Comparison of ENCODE assay signal across 9 mouse cellular contexts in the genomic region with DNA sequence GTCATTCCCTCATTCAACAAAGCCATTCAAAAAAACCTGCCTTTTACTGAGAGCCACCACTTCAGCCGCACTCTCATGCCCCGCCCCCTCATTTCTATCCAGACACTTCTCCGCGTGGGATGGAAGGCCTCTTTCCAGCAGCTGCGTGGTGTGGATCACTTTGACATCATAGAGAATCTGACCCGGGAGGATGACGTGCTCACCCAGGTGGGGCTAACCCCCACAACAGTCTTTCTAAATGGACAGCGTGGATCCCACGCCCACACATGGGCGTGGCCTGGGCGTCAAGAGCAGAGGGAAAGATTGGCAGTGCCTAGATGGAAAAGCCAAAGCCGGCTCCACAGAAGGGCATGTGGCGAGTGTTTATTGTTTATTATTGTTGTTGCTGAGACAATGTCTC. TPM values are rescaled to one million over a fixed set of nuclear protein-coding genes. Genes with fewer than 3 reads are reported as not detected.
DNase-seq lines count a peak whose midpoint lies in the region; ATAC-seq and TF ChIP-seq lines count a peak whose summit lies in the region.
"Had no signal": no experiment of that assay in that cellular context is flagged by ENCODE, and none has a peak within 500 bp of the region (broad histone marks: within the 10 kb centered on the region; RNA-seq: fewer than 3 reads in every experiment).

No protein-coding gene starts in this region.

- H3K36me3 ChIP-seq in embryonic facial prominence, embryonic 10.5 days (replicated peaks): no peaks in the 10 kb centered on the region
- no peaks in the 10 kb centered on the region for H3K36me3 ChIP-seq in hindbrain, postnatal 0 days (ENCODE audit: insufficient read depth, low read length)
- no peaks in the 10 kb centered on the region for H3K36me3 ChIP-seq in liver, adult 2 months (ENCODE audit: control insufficient read depth, insufficient read depth, low read length)

- peak overlapping the region; percentile 24; the same call in 1 of the 2 replicates for H3K4me3 ChIP-seq in layer of hippocampus, adult 2 months
- peak overlapping the region; percentile 36; the same call in 1 of the 2 replicates for H3K4me3 ChIP-seq in embryonic facial prominence, embryonic 10.5 days
- no peak overlapping the region for H3K4me3 ChIP-seq in hindbrain, postnatal 0 days (ENCODE audit: low read length)
- no peak overlapping the region for H3K4me3 ChIP-seq in liver, adult 2 months (ENCODE audit: insufficient read depth, low read depth, low read length)
- H3K4me3 ChIP-seq: myocyte had no signal

- no peak overlapping the region for H3K9ac ChIP-seq in hindbrain, postnatal 0 days (replicated peaks; ENCODE audit: low read length)
- no peak overlapping the region; the same call in 1 of the 2 replicates for H3K9ac ChIP-seq in liver, adult 2 months (ENCODE audit: low read depth, low read length)

- ATAC-seq in hindbrain, postnatal 0 days: peak; percentile 46; the same call in 1 of the 2 replicates

- no peaks in the 10 kb centered on the region for H3K9me3 ChIP-seq in embryonic facial prominence, embryonic 10.5 days
- no peaks in the 10 kb centered on the region for H3K9me3 ChIP-seq in hindbrain, postnatal 0 days (ENCODE audit: low read length)

- H3K4me2 ChIP-seq in hindbrain, postnatal 0 days (ENCODE audit: low read depth, low read length): peak overlapping the region; percentile 39

- H3K79me2 ChIP-seq in liver, adult 2 months (ENCODE audit: control insufficient read depth, insufficient read depth, low read length): no peaks in the 10 kb centered on the region

- no peak overlapping the region for H3K27ac ChIP-seq in layer of hippocampus, adult 2 months
- no peak overlapping the region for H3K27ac ChIP-seq in embryonic facial prominence, embryonic 10.5 days (replicated peaks)
- H3K27ac ChIP-seq in hindbrain, postnatal 0 days: no peak overlapping the region
- peak overlapping the region; percentile 53 for H3K27ac ChIP-seq in liver, adult 2 months (replicated peaks; ENCODE audit: insufficient read depth, low read depth, low read length)

- peak; percentile 45 to 53 for DNase-seq in layer of hippocampus, adult 2 months (ENCODE audit: low spot score in 2 of 2)
- DNase-seq in layer of hippocampus, adult 11-12 months (ENCODE audit: low spot score): no peak
- peak; percentile 42 for DNase-seq in embryonic facial prominence, embryonic 10.5 days (ENCODE audit: low spot score)
- peak; percentile 39 for DNase-seq in hindbrain, postnatal 0 days (ENCODE audit: low spot score)
- peak; percentile 63 for DNase-seq in liver, adult 2 months (ENCODE audit: extremely low read depth, low read depth, low spot score)
- DNase-seq in right cerebral cortex, adult 2 months (ENCODE audit: low spot score in 2 of 2): peak; percentile 65 to 73
- no peak for DNase-seq in cerebellum, postnatal 25 days
- DNase-seq in thymus, adult 18-20 months: no peak

- 28% methylated on average over 13 of the region's 13 CpGs for WGBS in embryonic facial prominence, embryonic 10.5 days
- WGBS in hindbrain, postnatal 0 days: 25% methylated on average over 13 of the region's 13 CpGs
- 43% methylated on average over 13 of the region's 13 CpGs for WGBS in liver, adult 2 months

- no peaks in the 10 kb centered on the region for H3K27me3 ChIP-seq in embryonic facial prominence, embryonic 10.5 days (replicated peaks; ENCODE audit: low read depth, poor library complexity, severe bottlenecking)
- H3K27me3 ChIP-seq in hindbrain, postnatal 0 days (ENCODE audit: insufficient read depth, low read length): no peaks in the 10 kb centered on the region
- no peaks in the 10 kb centered on the region for H3K27me3 ChIP-seq in liver, adult 2 months (ENCODE audit: control insufficient read depth, insufficient read depth, low read length)

- TF ChIP-seq POLR2A in liver, adult 2 months (IDR thresholded peaks at IDR 0.05; ENCODE audit: extremely low read depth, insufficient read depth, low read length): no peak

- peaks cover 31% of the 10 kb centered on the region for H3K4me1 ChIP-seq in embryonic facial prominence, embryonic 10.5 days
- H3K4me1 ChIP-seq in hindbrain, postnatal 0 days (ENCODE audit: insufficient read depth, low read length): no peaks in the 10 kb centered on the region
- peaks cover 22% of the 10 kb centered on the region for H3K4me1 ChIP-seq in liver, adult 2 months (ENCODE audit: control insufficient read depth, insufficient read depth, low read length)

- TF ChIP-seq CTCF in layer of hippocampus, adult 2 months (conservative IDR thresholded peaks at IDR 0.05): no peak
- TF ChIP-seq CTCF in hindbrain, postnatal 0 days (IDR thresholded peaks at IDR 0.05; ENCODE audit: low read depth): no peak
- TF ChIP-seq CTCF in liver, adult 2 months (IDR thresholded peaks at IDR 0.05; ENCODE audit: low read depth, low read length): no peak

RNA-seq across cellular contexts. Expression of a gene that starts 10.4 kb away (rescaled TPM):
- 1 to 10 TPM; 1.0 to 1.9 TPM for total RNA-seq in layer of hippocampus, adult 2 months (2021)
- polyA plus RNA-seq in embryonic facial prominence, embryonic 10.5 days (2016; fragmentation: Nextera tagmentation; extraction: Ambion mirVana): 156 and 161 TPM in 2 replicates
- 26.1 and 31.5 TPM in 2 replicates for total RNA-seq in hindbrain, postnatal 0 days (2014; rRNA removed)
- polyA plus RNA-seq in hindbrain, postnatal 0 days (2015; fragmentation: Nextera tagmentation; extraction: Ambion mirVana): 21.2 and 25.0 TPM in 2 replicates
- total RNA-seq in liver, adult 2 months (2014; rRNA removed): 56.9 and 65.1 TPM in 2 replicates
- 45.6 and 69.7 TPM in 2 replicates for polyA plus RNA-seq in liver, adult 2 months (2012; rRNA removed)

RNA-seq across cellular contexts. Expression of a gene that starts 10.6 kb away (rescaled TPM):
- 1 to 10 TPM; 4.8 to 7.2 TPM for total RNA-seq in layer of hippocampus, adult 2 months (2021)
- 3.5 and 4.8 TPM in 2 replicates for polyA plus RNA-seq in embryonic facial prominence, embryonic 10.5 days (2016; fragmentation: Nextera tagmentation; extraction: Ambion mirVana)
- total RNA-seq in hindbrain, postnatal 0 days (2014; rRNA removed): 4.8 and 7.5 TPM in 2 replicates
- 7.9 and 9.0 TPM in 2 replicates for polyA plus RNA-seq in hindbrain, postnatal 0 days (2015; fragmentation: Nextera tagmentation; extraction: Ambion mirVana)
- 119 and 136 TPM in 2 replicates for total RNA-seq in liver, adult 2 months (2014; rRNA removed)
- polyA plus RNA-seq in liver, adult 2 months (2012; rRNA removed): 117 and 144 TPM in 2 replicates

RNA-seq across cellular contexts. Expression of a gene that starts 12.7 kb away (rescaled TPM):
- total RNA-seq in layer of hippocampus, adult 2 months (2021): 1 to 10 TPM in 1 of 2 experiments, under 1 TPM in 1; 0.86 to 1.5 TPM
- 405 and 416 TPM in 2 replicates for polyA plus RNA-seq in embryonic facial prominence, embryonic 10.5 days (2016; fragmentation: Nextera tagmentation; extraction: Ambion mirVana)
- 5.6 and 14.6 TPM in 2 replicates for total RNA-seq in hindbrain, postnatal 0 days (2014; rRNA removed)
- 45.3 and 50.4 TPM in 2 replicates for polyA plus RNA-seq in hindbrain, postnatal 0 days (2015; fragmentation: Nextera tagmentation; extraction: Ambion mirVana)
- 0.65 and 2.0 TPM in 2 replicates for total RNA-seq in liver, adult 2 months (2014; rRNA removed)
- polyA plus RNA-seq in liver, adult 2 months (2012; rRNA removed): 0.82 and 0.92 TPM in 2 replicates

RNA-seq across cellular contexts. Expression of a gene that starts 24.2 kb away (rescaled TPM):
- not detected for total RNA-seq in layer of hippocampus, adult 2 months (2021)
- polyA plus RNA-seq in embryonic facial prominence, embryonic 10.5 days (2016; fragmentation: Nextera tagmentation; extraction: Ambion mirVana): 0.10 TPM in 1 of 2 replicates, not detected in the other
- 0.31 and 0.58 TPM in 2 replicates for total RNA-seq in hindbrain, postnatal 0 days (2014; rRNA removed)
- polyA plus RNA-seq in hindbrain, postnatal 0 days (2015; fragmentation: Nextera tagmentation; extraction: Ambion mirVana): 0.09 TPM in 1 of 2 replicates, not detected in the other
- total RNA-seq in liver, adult 2 months (2014; rRNA removed): not detected in 2 replicates
- polyA plus RNA-seq in liver, adult 2 months (2012; rRNA removed): not detected in 2 replicates
- polyA plus RNA-seq: myocyte had no signal

RNA-seq across cellular contexts. Expression of a gene that starts 26.8 kb away (rescaled TPM):
- total RNA-seq in layer of hippocampus, adult 2 months (2021): 1 to 10 TPM; 1.6 to 1.7 TPM
- 0.28 and 0.41 TPM in 2 replicates for polyA plus RNA-seq in embryonic facial prominence, embryonic 10.5 days (2016; fragmentation: Nextera tagmentation; extraction: Ambion mirVana)
- total RNA-seq in hindbrain, postnatal 0 days (2014; rRNA removed): 2.6 TPM in 1 of 2 replicates, not detected in the other
- polyA plus RNA-seq in hindbrain, postnatal 0 days (2015; fragmentation: Nextera tagmentation; extraction: Ambion mirVana): 0.67 and 1.4 TPM in 2 replicates
- total RNA-seq in liver, adult 2 months (2014; rRNA removed): 0.37 and 0.40 TPM in 2 replicates
- 0.21 and 0.40 TPM in 2 replicates for polyA plus RNA-seq in liver, adult 2 months (2012; rRNA removed)

Comparison
In these comparisons a context has a peak if more than half of its experiments do, and no peak if none do; other contexts are left out.
1. DNase-seq: peak in layer of hippocampus, adult 2 months (2 of 2), embryonic facial prominence, embryonic 10.5 days (single experiment), hindbrain, postnatal 0 days (single experiment), liver, adult 2 months (single experiment) and right cerebral cortex, adult 2 months (2 of 2); none in layer of hippocampus, adult 11-12 months (single experiment), cerebellum, postnatal 25 days (0 of 2) and thymus, adult 18-20 months (0 of 2).
2. H3K4me3 ChIP-seq: peak in layer of hippocampus, adult 2 months (single experiment) and embryonic facial prominence, embryonic 10.5 days (single experiment); none in hindbrain, postnatal 0 days (single experiment) and liver, adult 2 months (single experiment).
3. RNA of a gene that starts 10.6 kb away (total RNA-seq): 119 to 136 TPM in liver, adult 2 months; 4.8 to 7.2 TPM in layer of hippocampus, adult 2 months and 4.8 to 7.5 TPM in hindbrain, postnatal 0 days; every median in the first group is over 10 times any median in the second.